Mouse (Mus musculus) 416B (cell line): ENCODE measurements at regions not wholly inside any gene's neighbourhood (a gene's known extent, or its start where the extent isn't known, plus 50 kb on each side); places are given as distances from the start of the nearest gene placed in this dataset.

Experiments
- DNase-seq: peaks from one replicate; pipeline ENCODE4 v3.0.0; 2011; ENCODE audit warnings: low read depth

GRCm38 (mm10) chr12:94749747-94750515 lies 942.1 kb upstream of the Flrt2 start:
- DNase-seq, result no peak

- no peak for DNase-seq
Observed at GRCm38 (mm10) chr12:94755754-94756153, 936.3 kb upstream of the Flrt2 start.

GRCm38 (mm10) chr12:94795913-94796615 lies 896.0 kb upstream of the Flrt2 start:
- no peak for DNase-seq

DNA sequence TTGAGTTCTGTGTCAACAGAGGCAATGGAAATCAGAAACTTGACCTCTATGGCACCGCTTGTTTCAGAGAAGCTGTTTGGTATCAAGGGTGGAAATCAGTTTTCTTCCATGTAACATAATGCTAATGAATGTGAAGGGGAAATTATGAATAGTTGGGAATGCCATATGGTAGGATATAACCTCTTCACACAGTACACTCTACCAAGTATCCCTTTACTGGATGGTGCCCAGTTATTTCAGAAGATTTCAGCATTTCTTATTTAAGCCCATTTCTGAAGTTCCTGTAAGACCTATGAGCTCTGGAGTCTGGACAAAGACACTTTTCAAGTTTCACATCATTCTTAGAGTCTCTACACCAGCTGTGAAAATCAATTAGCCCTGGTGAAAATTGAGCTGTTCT lies 887.3 kb upstream of the Flrt2 start:
- DNase-seq, result no peak

DNA sequence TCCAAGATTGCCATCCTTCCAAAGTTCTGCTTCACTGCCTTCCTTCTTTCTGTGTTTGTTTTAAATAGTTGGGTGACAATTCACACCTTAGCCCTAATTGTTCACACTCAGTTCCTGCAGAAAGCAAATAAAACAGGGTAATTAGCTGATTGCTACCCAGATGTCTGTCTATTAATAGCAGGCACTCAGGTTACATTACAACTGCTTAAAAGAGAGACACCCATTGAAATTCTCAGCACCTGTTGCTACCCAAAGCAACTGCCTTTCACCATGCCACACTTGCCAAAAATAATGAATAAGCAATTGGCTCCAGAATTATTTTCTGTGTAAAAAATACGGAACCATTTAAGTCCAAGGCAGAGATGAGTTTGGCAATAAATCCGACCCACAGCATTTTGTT lies 860.6 kb upstream of the Flrt2 start:
- DNase-seq, result no peak

DNA sequence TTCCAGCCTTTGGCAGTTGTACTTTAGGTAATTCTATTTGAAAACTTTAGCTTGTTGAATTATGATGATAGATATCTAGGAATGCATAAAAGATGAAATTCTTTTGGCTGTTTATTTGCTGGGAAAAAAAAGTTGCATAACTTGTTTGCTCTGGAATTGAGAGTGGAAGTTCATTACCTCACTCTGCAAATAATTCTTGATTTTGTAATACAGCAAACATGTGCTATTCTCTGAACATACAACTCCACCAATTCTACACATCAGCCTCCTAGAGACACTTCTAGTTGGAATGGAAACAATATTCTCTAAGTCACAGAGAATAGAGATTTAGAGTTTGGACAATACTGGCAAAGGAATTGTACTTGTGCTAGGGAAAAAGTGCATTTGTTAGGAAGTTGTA lies 829.3 kb upstream of the Flrt2 start:
- DNase-seq, result no peak

GRCm38 (mm10) chr12:94910816-94911215 lies 781.2 kb upstream of the Flrt2 start:
- DNase-seq, result peak; percentile 61

GRCm38 (mm10) chr12:94943067-94943466 lies 749.0 kb upstream of the Flrt2 start:
- no peak for DNase-seq
